Mouse (Mus musculus) mesoderm, embryonic 11.5 days (tissue): ENCODE data around the gene Ms4a8a.

Experiments
- DNase-seq: peaks from one replicate; pipeline ENCODE4 v3.0.0-alpha.2; 2012; ENCODE audit warnings: low read depth, low spot score

Ms4a8a gene

DNA sequence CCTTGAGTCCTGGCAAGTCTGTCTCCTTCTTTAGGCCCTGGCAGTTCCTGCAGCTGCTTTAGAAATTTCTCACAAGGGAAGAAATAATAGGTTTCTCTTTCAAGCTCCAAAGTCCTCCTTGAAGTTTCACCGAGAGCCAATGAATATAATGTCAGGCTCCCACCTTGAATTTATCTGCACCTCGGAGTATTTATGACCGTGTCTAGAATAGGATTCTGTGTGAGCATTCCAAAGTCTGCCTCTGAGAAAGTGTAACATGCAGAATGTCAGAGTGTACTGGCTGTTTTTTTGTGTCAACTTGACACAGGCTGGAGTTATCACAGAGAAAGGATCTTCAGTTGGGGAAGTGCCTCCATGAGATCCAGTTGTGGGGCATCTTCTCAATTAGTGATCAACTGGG is 63.0 kb downstream of the Ms4a8a start, which contains the start of gene Ms4a18:
Gene Ms4a18 (minus strand): TSS at position 141 of the 400 bp plus-strand sequence.
- DNase-seq = no peak
